ENCODE assay signal across 33 mouse cellular contexts in the genomic region with DNA sequence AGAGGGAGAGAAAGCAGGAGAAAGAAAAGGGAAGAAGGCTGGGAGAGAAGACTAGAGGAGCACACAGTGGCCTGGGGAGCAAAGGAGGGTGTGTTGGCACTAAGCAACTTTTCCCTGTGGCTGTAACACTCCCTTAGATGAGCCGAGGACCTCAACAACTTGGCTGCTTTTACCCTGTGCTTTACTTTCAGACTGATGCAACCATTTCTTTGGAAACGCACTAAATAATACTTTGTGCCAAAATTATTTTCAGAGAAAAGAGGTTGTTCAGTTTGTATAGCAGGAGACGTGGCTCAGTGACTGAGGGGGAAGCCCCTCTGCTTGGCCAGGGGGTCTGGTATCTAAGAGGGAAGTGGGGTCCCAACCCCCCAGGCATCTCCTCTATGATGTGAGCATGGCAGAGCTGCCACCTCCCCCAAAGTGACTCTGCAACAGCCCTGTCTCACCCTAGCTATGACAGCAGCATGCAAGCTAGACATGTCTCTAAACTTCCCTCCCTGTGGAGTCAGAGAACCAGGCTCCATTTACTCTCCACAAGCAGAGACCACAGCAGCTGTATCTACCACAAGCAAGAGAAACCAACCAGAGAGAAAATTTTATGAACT. TPM values are rescaled to one million over a fixed set of nuclear protein-coding genes. Genes with fewer than 3 reads are reported as not detected.
DNase-seq lines count a peak whose midpoint lies in the region; ATAC-seq and TF ChIP-seq lines count a peak whose summit lies in the region.
"Had no signal": no experiment of that assay in that cellular context is flagged by ENCODE, and none has a peak within 500 bp of the region (broad histone marks: within the 10 kb centered on the region; RNA-seq: fewer than 3 reads in every experiment).

No protein-coding gene starts in this region.

- TF ChIP-seq POLR2A in testis, adult 2 months (IDR thresholded peaks at IDR 0.05; ENCODE audit: control insufficient read depth, low read depth, low read length) = no peak

- no peaks in the 10 kb centered on the region for H3K36me3 ChIP-seq in lung, postnatal 0 days (ENCODE audit: insufficient read depth, low read length)
- H3K36me3 ChIP-seq in testis, adult 2 months (ENCODE audit: control insufficient read depth, insufficient read depth, low read length) = no peaks in the 10 kb centered on the region
- no peaks in the 10 kb centered on the region for H3K36me3 ChIP-seq in kidney, embryonic 15.5 days
- H3K36me3 ChIP-seq: embryonic facial prominence, embryonic 15.5 days; hindbrain, embryonic 15.5 days; limb, embryonic 13.5 days; liver, embryonic 13.5 days; lung, embryonic 15.5 days had no signal

- TF ChIP-seq CTCF in gastrocnemius, adult 2 months (IDR thresholded peaks at IDR 0.05) = no peak
- no peak for TF ChIP-seq CTCF in lung, postnatal 0 days (IDR thresholded peaks at IDR 0.05)
- no peak for TF ChIP-seq CTCF in testis, adult 2 months (IDR thresholded peaks at IDR 0.05; ENCODE audit: control insufficient read depth, insufficient read depth, insufficient replicate concordance, low read depth, low read length)

- no peaks in the 10 kb centered on the region for H3K4me1 ChIP-seq in lung, postnatal 0 days (ENCODE audit: insufficient read depth, low read depth, low read length)
- H3K4me1 ChIP-seq in testis, adult 2 months (ENCODE audit: control insufficient read depth, insufficient read depth, low read length) = no peaks in the 10 kb centered on the region
- no peaks in the 10 kb centered on the region for H3K4me1 ChIP-seq in kidney, embryonic 15.5 days
- H3K4me1 ChIP-seq: embryonic facial prominence, embryonic 15.5 days; hindbrain, embryonic 15.5 days; limb, embryonic 13.5 days; liver, embryonic 13.5 days; lung, embryonic 15.5 days had no signal

- H3K4me2 ChIP-seq in lung, postnatal 0 days (replicated peaks; ENCODE audit: low read depth, low read length) = no peak overlapping the region
- no peak overlapping the region for H3K4me2 ChIP-seq in kidney, embryonic 15.5 days
- H3K4me2 ChIP-seq: embryonic facial prominence, embryonic 15.5 days; hindbrain, embryonic 15.5 days; limb, embryonic 13.5 days; liver, embryonic 13.5 days; lung, embryonic 15.5 days had no signal

- peak; percentile 32 for ATAC-seq in lung, postnatal 0 days
- ATAC-seq in kidney, embryonic 15.5 days (replicated peaks; ENCODE audit: low FRiP score) = no peak
- ATAC-seq: forebrain, postnatal 0 days; intestine, embryonic 16.5 days; midbrain, embryonic 16.5 days had no signal

- intact Hi-C loops in gastrocnemius, adult 2 months (cut with DNase I) = no loop called here

- no peak overlapping the region for H3K9ac ChIP-seq in lung, postnatal 0 days (replicated peaks; ENCODE audit: low read depth)
- no peak overlapping the region for H3K9ac ChIP-seq in kidney, embryonic 15.5 days
- H3K9ac ChIP-seq: embryonic facial prominence, embryonic 15.5 days; forebrain, postnatal 0 days; hindbrain, embryonic 15.5 days; limb, embryonic 13.5 days; liver, embryonic 13.5 days; lung, embryonic 15.5 days had no signal

- 51% methylated on average over 3 of the region's 3 CpGs for WGBS in lung, postnatal 0 days
- whole genome bisulfite sequencing in kidney, embryonic 15.5 days = 83% methylated on average over 3 of the region's 3 CpGs

- no peaks in the 10 kb centered on the region for H3K9me3 ChIP-seq in lung, postnatal 0 days (ENCODE audit: low read length)
- no peaks in the 10 kb centered on the region for H3K9me3 ChIP-seq in kidney, embryonic 15.5 days (replicated peaks)
- H3K9me3 ChIP-seq: embryonic facial prominence, embryonic 15.5 days; hindbrain, embryonic 15.5 days; liver, embryonic 13.5 days; lung, embryonic 15.5 days had no signal

- H3K27ac ChIP-seq in gastrocnemius, adult 2 months = peak overlapping the region; percentile 38; the same call in 1 of the 2 replicates
- peak overlapping the region; percentile 6; the same call in 1 of the 2 replicates for H3K27ac ChIP-seq in lung, postnatal 0 days (ENCODE audit: low read length)
- peak overlapping the region; percentile 82 for H3K27ac ChIP-seq in testis, adult 2 months (ENCODE audit: control insufficient read depth, insufficient read depth, low read depth, low read length)
- no peak overlapping the region for H3K27ac ChIP-seq in kidney, embryonic 15.5 days
- H3K27ac ChIP-seq: embryonic facial prominence, embryonic 15.5 days; hindbrain, embryonic 15.5 days; layer of hippocampus, adult 2 months; limb, embryonic 13.5 days; liver, embryonic 13.5 days; lung, embryonic 15.5 days; stomach, postnatal 0 days had no signal

- H3K27me3 ChIP-seq in lung, postnatal 0 days (replicated peaks; ENCODE audit: insufficient read depth, low read length) = no peaks in the 10 kb centered on the region
- H3K27me3 ChIP-seq in testis, adult 2 months (ENCODE audit: control insufficient read depth, insufficient read depth, low read length) = no peaks in the 10 kb centered on the region
- H3K27me3 ChIP-seq in kidney, embryonic 15.5 days = no peaks in the 10 kb centered on the region
- H3K27me3 ChIP-seq: embryonic facial prominence, embryonic 15.5 days; hindbrain, embryonic 15.5 days; limb, embryonic 13.5 days; liver, embryonic 13.5 days; lung, embryonic 15.5 days had no signal

- no peak for TF ChIP-seq EP300 in lung, postnatal 0 days (IDR thresholded peaks at IDR 0.05)

- no peak for DNase-seq in gastrocnemius, adult 2 months
- no peak for DNase-seq in gastrocnemius, adult 18-20 months (ENCODE audit: low spot score)
- DNase-seq in lung, postnatal 0 days (ENCODE audit: low spot score) = peak; percentile 59
- no peak for DNase-seq in lung, postnatal 14 days
- DNase-seq in testis, postnatal 10 days (ENCODE audit: low spot score) = no peak
- DNase-seq: cerebellum, adult 8-10 months; forebrain, postnatal 0 days; gastrocnemius, postnatal 36 days; kidney, adult 9 months; kidney, postnatal 25 days; liver, embryonic 13.5 days had no signal

- peak overlapping the region; percentile 39 for H3K4me3 ChIP-seq in gastrocnemius, adult 2 months
- no peak overlapping the region for H3K4me3 ChIP-seq in lung, postnatal 0 days (ENCODE audit: low read depth, low read length)
- peak overlapping the region; percentile 56 for H3K4me3 ChIP-seq in testis, adult 2 months (ENCODE audit: control insufficient read depth, low read depth, low read length)
- H3K4me3 ChIP-seq in kidney, embryonic 15.5 days (replicated peaks) = no peak overlapping the region
- H3K4me3 ChIP-seq: embryonic facial prominence, embryonic 15.5 days; hindbrain, embryonic 15.5 days; layer of hippocampus, adult 2 months; limb, embryonic 13.5 days; liver, embryonic 13.5 days; lung, embryonic 15.5 days; myocyte had no signal

RNA-seq across cellular contexts. Expression of a gene that starts 0.5 kb away (rescaled TPM):
- total RNA-seq in gastrocnemius, adult 2 months (2021) = 1 to 10 TPM; 1.2 to 1.5 TPM
- 1 to 10 TPM; 1.5 to 1.8 TPM for total RNA-seq in gastrocnemius, adult 18-20 months (2021)
- polyA plus RNA-seq in lung, postnatal 0 days (2015; fragmentation: Nextera tagmentation; extraction: Ambion mirVana) = 4.3 and 5.6 TPM in 2 replicates
- 3.3 and 5.6 TPM in 2 replicates for polyA plus RNA-seq in testis, adult 2 months (2012; rRNA removed)
- polyA plus RNA-seq in kidney, embryonic 15.5 days (2015; fragmentation: Nextera tagmentation; extraction: Ambion mirVana) = not detected in 2 replicates
- total RNA-seq: ES-E14; forebrain, postnatal 0 days; hematopoietic stem cell, adult 5-6 weeks; left cerebral cortex, postnatal 10 days; megakaryocyte-erythroid progenitor cell, adult 5-6 weeks had no signal
- polyA plus RNA-seq: forebrain, postnatal 0 days; hindbrain, embryonic 15.5 days; limb, embryonic 13.5 days; liver, embryonic 13.5 days; myocyte; neural tube, embryonic 14.5 days; stomach, postnatal 0 days had no signal

RNA-seq across cellular contexts. Expression of a gene that starts 25.3 kb away (rescaled TPM):
- not detected for total RNA-seq in gastrocnemius, adult 2 months (2021)
- not detected for total RNA-seq in gastrocnemius, adult 18-20 months (2021)
- polyA plus RNA-seq in lung, postnatal 0 days (2015; fragmentation: Nextera tagmentation; extraction: Ambion mirVana) = not detected in 2 replicates
- 0.76 and 1.4 TPM in 2 replicates for polyA plus RNA-seq in testis, adult 2 months (2012; rRNA removed)
- polyA plus RNA-seq in kidney, embryonic 15.5 days (2015; fragmentation: Nextera tagmentation; extraction: Ambion mirVana) = 0.08 and 0.14 TPM in 2 replicates
- total RNA-seq: ES-E14; forebrain, postnatal 0 days; gastrocnemius, postnatal 36 days; heart, adult 8-10 months; hematopoietic stem cell, adult 5-6 weeks; layer of hippocampus, adult 2 months; layer of hippocampus, postnatal 25 days; left cerebral cortex, postnatal 10 days; megakaryocyte-erythroid progenitor cell, adult 5-6 weeks had no signal
- polyA plus RNA-seq: embryonic facial prominence, embryonic 15.5 days; forebrain, postnatal 0 days; heart, embryonic 16.5 days; hindbrain, embryonic 15.5 days; limb, embryonic 13.5 days; lung, embryonic 15.5 days; midbrain, embryonic 16.5 days; myocyte; neural tube, embryonic 14.5 days; small intestine, adult 2 months had no signal

RNA-seq across cellular contexts. Expression of a gene that starts 40.6 kb away (rescaled TPM):
- not detected for total RNA-seq in gastrocnemius, adult 2 months (2021)
- not detected for total RNA-seq in gastrocnemius, adult 18-20 months (2021)
- not detected in 2 replicates for polyA plus RNA-seq in lung, postnatal 0 days (2015; fragmentation: Nextera tagmentation; extraction: Ambion mirVana)
- 12.3 and 25.2 TPM in 2 replicates for polyA plus RNA-seq in testis, adult 2 months (2012; rRNA removed)
- not detected in 2 replicates for polyA plus RNA-seq in kidney, embryonic 15.5 days (2015; fragmentation: Nextera tagmentation; extraction: Ambion mirVana)
- total RNA-seq: adrenal gland, adult 18-20 months; ES-E14; forebrain, postnatal 0 days; gastrocnemius, postnatal 36 days; heart, adult 8-10 months; hematopoietic stem cell, adult 5-6 weeks; layer of hippocampus, adult 2 months; layer of hippocampus, postnatal 25 days; left cerebral cortex, postnatal 10 days; megakaryocyte-erythroid progenitor cell, adult 5-6 weeks had no signal
- polyA plus RNA-seq: embryonic facial prominence, embryonic 15.5 days; forebrain, postnatal 0 days; heart, embryonic 16.5 days; hindbrain, embryonic 15.5 days; intestine, embryonic 16.5 days; limb, embryonic 13.5 days; liver, embryonic 13.5 days; lung, embryonic 15.5 days; midbrain, embryonic 16.5 days; myocyte; neural tube, embryonic 14.5 days; small intestine, adult 2 months; stomach, postnatal 0 days; urinary bladder, adult 2 months had no signal

RNA-seq across cellular contexts. Expression of a gene that starts 52.2 kb away (rescaled TPM):
- total RNA-seq in gastrocnemius, adult 2 months (2021) = not detected
- not detected for total RNA-seq in gastrocnemius, adult 18-20 months (2021)
- not detected in 2 replicates for polyA plus RNA-seq in lung, postnatal 0 days (2015; fragmentation: Nextera tagmentation; extraction: Ambion mirVana)
- polyA plus RNA-seq in testis, adult 2 months (2012; rRNA removed) = 29.7 and 50.2 TPM in 2 replicates
- not detected in 2 replicates for polyA plus RNA-seq in kidney, embryonic 15.5 days (2015; fragmentation: Nextera tagmentation; extraction: Ambion mirVana)
- total RNA-seq: ES-E14; forebrain, postnatal 0 days; gastrocnemius, postnatal 36 days; heart, adult 8-10 months; hematopoietic stem cell, adult 5-6 weeks; layer of hippocampus, adult 2 months; layer of hippocampus, postnatal 25 days; left cerebral cortex, postnatal 10 days; megakaryocyte-erythroid progenitor cell, adult 5-6 weeks had no signal
- polyA plus RNA-seq: embryonic facial prominence, embryonic 15.5 days; forebrain, postnatal 0 days; heart, embryonic 16.5 days; hindbrain, embryonic 15.5 days; limb, embryonic 13.5 days; midbrain, embryonic 16.5 days; myocyte; neural tube, embryonic 14.5 days; small intestine, adult 2 months; urinary bladder, adult 2 months had no signal

Comparison
In these comparisons a context has a peak if more than half of its experiments do, and no peak if none do; other contexts are left out.
1. H3K4me3 ChIP-seq: peak in gastrocnemius, adult 2 months (single experiment) and testis, adult 2 months (single experiment); none in lung, postnatal 0 days (single experiment) and kidney, embryonic 15.5 days (single experiment).
2. RNA of a gene that starts 40.6 kb away (polyA plus RNA-seq): 12.3 to 25.2 TPM in testis, adult 2 months; not detected in lung, postnatal 0 days and not detected in kidney, embryonic 15.5 days; every median in the first group is over 10 times any median in the second.